Mouse (Mus musculus): ENCODE data around the gene Bod1. TPM values are rescaled to one million over a fixed set of nuclear protein-coding genes. Genes with fewer than 3 reads are reported as not detected.

Bod1 gene
- total RNA-seq (2014; fragmentation: Nextera tagmentation) = 6.5 and 9.4 TPM in 2 replicates
- 15.5 and 15.6 TPM in 2 replicates for total RNA-seq (2017)
- polyA plus RNA-seq (2012) = 7.8 and 11.0 TPM in 2 replicates

DNA sequence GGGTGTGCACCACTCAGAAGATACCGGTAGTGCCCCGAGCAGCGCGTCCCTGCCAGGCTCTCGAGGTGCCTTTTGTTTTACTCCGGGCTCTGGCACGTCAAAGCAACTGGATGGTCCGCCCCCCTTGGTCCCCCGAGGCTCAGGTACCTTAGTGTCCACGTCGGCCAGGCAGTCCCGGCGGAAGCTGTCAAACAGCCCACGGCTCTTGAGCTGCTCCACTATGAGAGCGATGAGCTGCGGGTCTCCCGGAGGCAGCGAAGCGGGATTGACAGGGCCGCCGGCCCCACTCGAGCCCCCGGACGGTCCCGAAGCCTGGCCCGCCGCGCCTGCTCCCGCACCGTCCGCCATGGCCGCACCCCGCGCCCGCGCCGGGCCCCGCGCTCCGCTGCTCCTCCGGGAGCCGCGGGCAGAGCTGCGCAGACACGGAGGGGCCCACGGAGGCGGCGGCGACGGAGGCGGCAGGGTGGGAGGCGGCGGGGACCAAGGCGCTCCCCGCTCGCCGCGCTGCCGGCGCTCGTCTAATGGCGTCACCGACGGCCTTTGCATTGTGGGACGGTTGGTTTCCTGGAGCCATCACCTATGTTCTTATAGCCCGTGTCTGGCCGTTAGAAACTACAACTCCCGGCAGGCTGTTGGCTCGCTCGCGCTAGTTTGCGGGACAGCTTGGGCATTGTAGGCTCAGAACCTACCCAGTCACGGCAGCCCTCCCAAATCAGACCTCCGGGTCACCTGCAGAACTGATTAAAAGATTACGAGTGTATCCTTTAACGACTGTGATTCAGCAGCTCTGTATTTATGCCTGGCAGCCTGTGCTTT is at the start of gene Bod1:
Gene Bod1 (minus strand): TSS at position 532 of the 816 bp plus-strand sequence.
- DNase-seq (ENCODE audit: low spot score) = peak; percentile 87
- H3K4me1 ChIP-seq (ENCODE audit: insufficient read depth, low read depth, low read length) = peaks cover 42% of the 10 kb centered on the region
- TF ChIP-seq TAL1 (conservative IDR thresholded peaks at IDR 0.05; ENCODE audit: low read depth, low read length) (no peak), GATA1 (IDR thresholded peaks at IDR 0.05; ENCODE audit: borderline replicate concordance, low read length) (no peak), POLR2AphosphoS5 (IDR thresholded peaks at IDR 0.05; ENCODE audit: insufficient replicate concordance, low read depth, low read length) (no peak), GATA2 (IDR thresholded peaks at IDR 0.05; ENCODE audit: borderline replicate concordance, low read depth, low read length) (no peak), CTCF (IDR thresholded peaks at IDR 0.05; ENCODE audit: low read depth, low read length) (no peak)
- H3K36me3 ChIP-seq (replicated peaks) = peaks cover 40% of the 10 kb centered on the region
- peak within 1 kb of the TSS; percentile 89 for H3K4me3 ChIP-seq (ENCODE audit: low read depth, low read length)
- ATAC-seq (ENCODE audit: extremely low read depth, insufficient number of reproducible peaks, low FRiP score, poor library complexity, severe bottlenecking) = peak; percentile 95
- no peaks in the 10 kb centered on the region for H3K9me3 ChIP-seq (replicated peaks)
- no peaks in the 10 kb centered on the region for H3K27me3 ChIP-seq (ENCODE audit: insufficient read depth, low read length)

DNA sequence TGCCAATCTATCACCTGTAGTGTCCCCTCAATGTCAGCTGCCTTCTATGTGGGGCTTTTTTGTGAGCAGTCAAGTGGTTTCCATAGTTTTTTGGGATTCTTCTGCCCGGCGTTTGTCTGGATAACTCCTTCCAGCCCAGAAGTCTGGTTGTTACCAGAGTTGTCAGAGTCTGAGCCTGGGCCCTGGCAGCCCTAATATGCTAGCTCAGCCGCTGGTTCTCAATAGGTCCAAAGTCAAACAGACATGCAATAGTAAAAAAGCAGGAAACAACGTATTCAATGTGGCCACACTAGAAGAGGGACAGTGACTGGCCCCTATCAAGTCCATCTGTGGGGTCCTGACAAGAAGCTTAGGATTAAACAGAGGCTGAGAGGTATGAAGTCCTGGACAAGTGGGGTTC is 47.4 kb upstream of the Bod1 start:
- DNase-seq (ENCODE audit: low spot score) (no peak), ATAC-seq (ENCODE audit: extremely low read depth, insufficient number of reproducible peaks, low FRiP score, poor library complexity, severe bottlenecking) (no peak)
- H3K36me3 ChIP-seq (replicated peaks) = no peaks in the 10 kb centered on the region
- peaks cover 2% of the 10 kb centered on the region; the same call in 1 of the 2 replicates for H3K4me1 ChIP-seq (ENCODE audit: insufficient read depth, low read depth, low read length)
- H3K4me3 ChIP-seq (ENCODE audit: low read depth, low read length) = no peak overlapping the region
- H3K9me3 ChIP-seq (replicated peaks) = no peaks in the 10 kb centered on the region
- no peak for TF ChIP-seq GATA2 (IDR thresholded peaks at IDR 0.05; ENCODE audit: borderline replicate concordance, low read depth, low read length)
- no peak for TF ChIP-seq GATA1 (IDR thresholded peaks at IDR 0.05; ENCODE audit: borderline replicate concordance, low read length)
- no peak for TF ChIP-seq CTCF (IDR thresholded peaks at IDR 0.05; ENCODE audit: low read depth, low read length)
- no peak for TF ChIP-seq TAL1 (conservative IDR thresholded peaks at IDR 0.05; ENCODE audit: low read depth, low read length)
- TF ChIP-seq POLR2AphosphoS5 (IDR thresholded peaks at IDR 0.05; ENCODE audit: insufficient replicate concordance, low read depth, low read length) = no peak
- peaks cover 25% of the 10 kb centered on the region for H3K27me3 ChIP-seq (ENCODE audit: insufficient read depth, low read length)

DNA sequence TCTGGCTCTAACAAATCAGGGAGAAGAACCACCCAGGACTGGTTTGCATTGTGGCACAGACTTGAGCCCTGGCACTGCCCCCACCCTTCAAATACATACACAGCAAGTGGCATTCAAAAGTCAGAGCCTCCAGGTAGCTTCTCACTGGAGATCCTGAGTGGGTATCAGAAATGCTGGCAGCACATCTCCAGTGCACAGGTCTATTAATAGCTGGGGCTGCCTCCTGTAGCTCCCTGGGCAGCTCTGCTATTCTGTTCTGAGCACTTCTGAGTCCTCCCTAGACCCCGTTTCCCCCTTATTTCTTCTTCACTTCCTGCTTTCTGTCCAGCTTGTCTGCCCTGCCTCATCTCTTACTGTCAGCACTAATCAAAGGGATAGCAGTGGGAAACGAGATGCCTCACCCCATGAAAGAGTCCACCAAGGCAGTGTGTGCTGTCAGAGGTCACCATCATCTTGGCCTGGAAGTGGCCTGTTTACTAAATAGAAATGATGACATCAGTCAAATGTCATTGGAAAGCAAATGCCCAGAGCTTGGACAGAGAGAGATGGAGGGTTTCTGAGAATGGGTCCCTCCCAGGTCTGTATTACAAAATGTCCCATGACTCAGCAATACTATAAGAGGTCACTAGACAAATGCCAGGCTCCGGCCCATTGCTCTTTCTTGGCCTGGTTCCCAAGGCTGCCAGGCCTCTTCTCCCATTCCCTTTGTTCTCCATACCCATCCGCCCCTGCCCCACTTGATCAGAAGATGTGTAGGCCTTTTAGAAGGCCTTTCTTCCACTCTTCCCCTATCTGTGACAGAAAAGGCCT is 46.4 kb upstream of the Bod1 start:
- Histone ChIP-seq H3K9me3 (replicated peaks) (no peaks in the 10 kb centered on the region), H3K4me3 (ENCODE audit: low read depth, low read length) (no peak overlapping the region), H3K36me3 (replicated peaks) (no peaks in the 10 kb centered on the region), H3K27me3 (ENCODE audit: insufficient read depth, low read length) (peaks cover 29% of the 10 kb centered on the region), H3K4me1 (ENCODE audit: insufficient read depth, low read depth, low read length) (peaks cover 2% of the 10 kb centered on the region; the same call in 1 of the 2 replicates)
- ATAC-seq (ENCODE audit: extremely low read depth, insufficient number of reproducible peaks, low FRiP score, poor library complexity, severe bottlenecking) (no peak), DNase-seq (ENCODE audit: low spot score) (no peak)
- TF ChIP-seq TAL1 (conservative IDR thresholded peaks at IDR 0.05; ENCODE audit: low read depth, low read length) = no peak
- no peak for TF ChIP-seq GATA1 (IDR thresholded peaks at IDR 0.05; ENCODE audit: borderline replicate concordance, low read length)
- no peak for TF ChIP-seq CTCF (IDR thresholded peaks at IDR 0.05; ENCODE audit: low read depth, low read length)
- no peak for TF ChIP-seq GATA2 (IDR thresholded peaks at IDR 0.05; ENCODE audit: borderline replicate concordance, low read depth, low read length)
- no peak for TF ChIP-seq POLR2AphosphoS5 (IDR thresholded peaks at IDR 0.05; ENCODE audit: insufficient replicate concordance, low read depth, low read length)

DNA sequence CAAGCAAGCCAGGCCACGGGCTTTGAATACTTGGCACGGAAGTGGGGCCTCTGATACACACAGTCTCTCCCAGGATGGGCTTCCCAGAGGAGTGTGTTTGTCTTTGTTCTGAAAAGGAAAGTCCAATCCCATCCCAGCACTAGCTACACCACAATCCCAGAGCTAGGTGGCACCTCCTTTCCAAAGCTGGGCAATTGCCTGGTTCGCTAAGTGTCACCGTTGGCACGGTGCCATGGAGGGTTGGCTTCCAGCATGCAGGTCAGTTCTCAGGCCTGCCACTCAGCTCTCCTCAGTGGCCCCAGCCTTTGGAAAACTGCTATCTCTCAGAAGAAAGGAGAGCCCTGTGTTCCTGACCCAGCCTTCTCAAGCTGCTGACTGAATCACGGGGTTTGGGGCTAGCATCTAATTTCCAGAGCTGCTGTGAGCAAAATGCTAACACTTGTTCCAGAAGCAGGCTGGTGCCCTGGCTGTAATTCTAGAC is 42.0 kb upstream of the Bod1 start:
- ATAC-seq (ENCODE audit: extremely low read depth, insufficient number of reproducible peaks, low FRiP score, poor library complexity, severe bottlenecking) (no peak), DNase-seq (ENCODE audit: low spot score) (peak; percentile 15)
- TF ChIP-seq GATA2 (IDR thresholded peaks at IDR 0.05; ENCODE audit: borderline replicate concordance, low read depth, low read length) (no peak), GATA1 (IDR thresholded peaks at IDR 0.05; ENCODE audit: borderline replicate concordance, low read length) (no peak), POLR2AphosphoS5 (IDR thresholded peaks at IDR 0.05; ENCODE audit: insufficient replicate concordance, low read depth, low read length) (no peak)

DNA sequence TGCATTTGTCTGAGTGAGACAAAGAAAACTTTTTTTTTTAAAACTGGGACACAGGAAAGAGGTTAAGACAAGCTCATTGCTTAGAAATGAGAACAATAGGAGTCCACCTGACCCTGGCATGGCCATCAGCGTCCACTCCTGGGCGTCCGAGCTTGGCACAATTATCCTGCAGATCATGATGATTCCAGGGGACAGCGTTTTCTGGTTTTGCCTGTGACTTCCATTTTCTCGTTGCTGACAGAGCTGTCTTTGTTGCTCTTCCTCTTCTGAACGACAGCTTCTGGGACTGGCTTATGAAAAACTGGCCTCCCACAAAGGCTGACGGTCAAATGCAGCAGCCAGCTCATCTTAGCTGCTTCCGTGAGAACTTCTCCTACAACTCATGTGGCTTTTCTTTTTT is 41.4 kb upstream of the Bod1 start:
- H3K4me1 ChIP-seq (ENCODE audit: insufficient read depth, low read depth, low read length) = no peaks in the 10 kb centered on the region
- no peaks in the 10 kb centered on the region for H3K9me3 ChIP-seq (replicated peaks)
- no peak overlapping the region for H3K4me3 ChIP-seq (ENCODE audit: low read depth, low read length)
- TF ChIP-seq CTCF (IDR thresholded peaks at IDR 0.05; ENCODE audit: low read depth, low read length) = no peak
- no peak for TF ChIP-seq POLR2AphosphoS5 (IDR thresholded peaks at IDR 0.05; ENCODE audit: insufficient replicate concordance, low read depth, low read length)
- no peak for TF ChIP-seq GATA2 (IDR thresholded peaks at IDR 0.05; ENCODE audit: borderline replicate concordance, low read depth, low read length)
- TF ChIP-seq GATA1 (IDR thresholded peaks at IDR 0.05; ENCODE audit: borderline replicate concordance, low read length) = no peak
- TF ChIP-seq TAL1 (conservative IDR thresholded peaks at IDR 0.05; ENCODE audit: low read depth, low read length) = no peak
- no peaks in the 10 kb centered on the region for H3K36me3 ChIP-seq (replicated peaks)
- ATAC-seq (ENCODE audit: extremely low read depth, insufficient number of reproducible peaks, low FRiP score, poor library complexity, severe bottlenecking) (no peak), DNase-seq (ENCODE audit: low spot score) (no peak)
- H3K27me3 ChIP-seq (ENCODE audit: insufficient read depth, low read length) = peaks cover 49% of the 10 kb centered on the region

More for the DNA sequence above, 42.0 kb upstream of the Bod1 start:
- Histone ChIP-seq H3K9me3 (replicated peaks) (no peaks in the 10 kb centered on the region), H3K4me3 (ENCODE audit: low read depth, low read length) (no peak overlapping the region), H3K27me3 (ENCODE audit: insufficient read depth, low read length) (peaks cover 49% of the 10 kb centered on the region), H3K36me3 (replicated peaks) (no peaks in the 10 kb centered on the region), H3K4me1 (ENCODE audit: insufficient read depth, low read depth, low read length) (no peaks in the 10 kb centered on the region)

DNA sequence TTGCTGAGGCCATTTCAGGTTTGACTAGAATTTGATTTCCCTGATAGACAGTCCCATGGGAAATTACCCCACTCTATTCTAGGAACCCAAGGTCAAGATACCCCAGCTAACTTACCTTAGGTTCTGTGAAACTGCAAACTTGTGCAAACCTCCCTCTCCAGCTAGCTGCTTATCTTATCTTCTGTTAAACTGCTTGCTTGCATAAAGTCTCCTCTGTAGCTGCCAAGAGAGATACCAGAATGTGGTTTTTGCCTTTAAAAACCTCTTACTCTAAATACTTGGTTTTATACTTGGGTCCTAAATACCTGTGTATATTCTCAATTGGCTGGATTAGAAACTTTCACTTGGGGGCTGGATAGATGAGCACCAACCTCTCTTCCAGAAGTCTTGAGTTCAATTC is 36.1 kb upstream of the Bod1 start:
- ATAC-seq (ENCODE audit: extremely low read depth, insufficient number of reproducible peaks, low FRiP score, poor library complexity, severe bottlenecking) (no peak), DNase-seq (ENCODE audit: low spot score) (no peak)
- H3K36me3 ChIP-seq (replicated peaks) = no peaks in the 10 kb centered on the region
- TF ChIP-seq TAL1 (conservative IDR thresholded peaks at IDR 0.05; ENCODE audit: low read depth, low read length) (no peak), CTCF (IDR thresholded peaks at IDR 0.05; ENCODE audit: low read depth, low read length) (no peak)
- no peaks in the 10 kb centered on the region for H3K4me1 ChIP-seq (ENCODE audit: insufficient read depth, low read depth, low read length)
- H3K4me3 ChIP-seq (ENCODE audit: low read depth, low read length) = no peak overlapping the region
- peaks cover 29% of the 10 kb centered on the region for H3K27me3 ChIP-seq (ENCODE audit: insufficient read depth, low read length)
- H3K9me3 ChIP-seq (replicated peaks) = 0 out of 2 replicates have a peak, but pooled peaks cover 4% of the 10 kb centered on the region
